Mouse (Mus musculus): ENCODE results near the gene Zfp638. TPM values are rescaled to one million over a fixed set of nuclear protein-coding genes. Genes with fewer than 3 reads are reported as not detected.

The Zfp638 gene
- polyA plus RNA-seq, 1 experiment, result 28.2 TPM

DNA sequence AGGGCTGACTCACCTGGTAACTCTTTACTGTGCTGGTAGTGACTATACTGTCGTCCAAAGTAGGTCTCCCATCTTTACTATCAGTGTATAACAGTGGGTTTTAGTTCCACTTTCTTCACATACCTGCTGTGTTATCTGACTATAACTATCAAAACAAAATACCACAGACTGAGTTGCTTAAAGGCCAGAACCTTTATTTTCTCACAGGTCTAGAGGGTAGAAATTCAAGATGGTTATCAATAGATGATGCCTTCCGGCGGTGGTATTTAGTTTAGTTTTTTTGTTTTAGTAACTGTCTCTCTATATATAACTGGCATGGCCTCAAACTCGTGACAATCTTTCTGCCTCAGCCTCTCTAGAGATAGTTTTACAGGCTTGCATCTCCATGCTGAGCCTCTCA, 3.4 kb upstream of the Zfp638 start:
- H3K4me1 ChIP-seq (ENCODE audit: control insufficient read depth, insufficient read depth, insufficient read length, low read length), result no peaks in the 10 kb centered on the region
- no peak overlapping the region for H3K4me3 ChIP-seq (ENCODE audit: insufficient read depth, low read depth, low read length)

DNA sequence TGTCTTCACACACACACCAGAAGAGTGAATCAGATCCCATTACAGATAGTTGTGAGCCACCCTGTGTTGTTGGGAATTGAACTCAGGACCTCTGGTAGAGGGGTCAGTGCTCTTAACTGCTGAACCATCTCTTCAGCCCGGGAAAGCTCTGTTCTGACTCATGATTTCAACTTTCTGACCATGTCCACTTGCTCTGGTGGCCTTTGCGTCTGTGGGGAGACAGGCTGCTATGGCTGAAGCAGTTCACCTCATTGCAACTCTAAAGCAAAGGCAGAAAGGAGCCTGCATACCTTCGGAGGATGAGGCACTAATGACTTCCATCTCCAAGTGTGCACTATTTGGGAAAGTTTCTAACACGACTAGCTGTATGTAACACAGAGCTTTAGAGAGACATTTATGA, 486 bp upstream of the Zfp638 start:
- Histone ChIP-seq H3K4me3 (ENCODE audit: insufficient read depth, low read depth, low read length) (no peak overlapping the region), H3K27ac (replicated peaks; ENCODE audit: low read depth, low read length) (no peak overlapping the region), H3K4me1 (ENCODE audit: control insufficient read depth, insufficient read depth, insufficient read length, low read length) (no peaks in the 10 kb centered on the region)

More for the DNA sequence above, 3.4 kb upstream of the Zfp638 start:
- no peak overlapping the region for H3K27ac ChIP-seq (replicated peaks; ENCODE audit: low read depth, low read length)

DNA sequence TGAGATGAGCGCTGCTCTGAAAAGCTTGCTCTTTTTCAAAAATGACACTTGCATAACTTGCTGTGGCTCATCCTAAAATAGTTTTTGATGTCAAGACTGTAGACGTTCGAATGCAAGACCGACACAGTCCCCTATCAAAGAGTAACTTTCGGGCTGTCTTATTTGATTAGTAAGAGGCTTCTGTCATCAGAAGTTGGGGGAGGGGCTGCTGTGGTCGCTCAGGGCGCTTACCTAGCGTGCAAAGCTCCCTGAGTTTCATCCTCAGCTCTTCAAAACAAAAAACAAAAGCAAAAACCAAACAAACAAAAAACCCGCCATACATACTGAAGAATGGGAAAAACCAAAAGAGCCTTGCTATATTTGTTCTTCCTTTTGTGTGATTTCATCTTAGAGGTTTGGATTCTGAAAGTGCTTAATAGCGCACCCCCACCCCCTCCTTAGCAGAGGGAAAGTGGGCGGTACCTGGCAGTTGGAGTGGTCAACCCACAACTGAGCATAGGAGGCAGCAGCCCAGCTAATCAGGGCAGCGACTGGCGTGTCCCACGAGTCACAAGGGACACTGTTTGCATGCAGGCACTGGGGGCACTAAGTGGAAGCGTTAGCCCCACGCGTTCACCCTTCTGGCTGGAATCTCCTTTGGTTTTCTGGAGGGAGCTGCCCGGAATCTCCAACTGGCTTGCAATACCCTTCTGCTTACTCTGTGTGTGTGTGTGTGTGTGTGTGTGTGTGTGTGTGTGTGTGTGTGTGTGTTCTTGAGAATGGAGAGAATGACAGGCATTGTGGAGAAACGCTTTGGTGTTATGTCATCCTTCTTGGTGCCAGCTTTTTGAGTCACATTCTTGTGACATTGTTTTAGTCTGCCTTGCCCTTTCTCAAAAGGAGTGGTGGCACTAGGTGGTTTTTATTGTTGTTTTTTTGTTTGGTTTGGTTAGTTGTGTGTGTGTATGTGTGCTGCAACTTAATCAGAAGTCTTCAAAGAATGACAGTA, 983 bp downstream of the Zfp638 start:
- H3K27ac ChIP-seq (replicated peaks; ENCODE audit: low read depth, low read length), result no peak overlapping the region
- no peaks in the 10 kb centered on the region for H3K4me1 ChIP-seq (ENCODE audit: control insufficient read depth, insufficient read depth, insufficient read length, low read length)
- peak overlapping the region; percentile 67 for H3K4me3 ChIP-seq (ENCODE audit: insufficient read depth, low read depth, low read length)

DNA sequence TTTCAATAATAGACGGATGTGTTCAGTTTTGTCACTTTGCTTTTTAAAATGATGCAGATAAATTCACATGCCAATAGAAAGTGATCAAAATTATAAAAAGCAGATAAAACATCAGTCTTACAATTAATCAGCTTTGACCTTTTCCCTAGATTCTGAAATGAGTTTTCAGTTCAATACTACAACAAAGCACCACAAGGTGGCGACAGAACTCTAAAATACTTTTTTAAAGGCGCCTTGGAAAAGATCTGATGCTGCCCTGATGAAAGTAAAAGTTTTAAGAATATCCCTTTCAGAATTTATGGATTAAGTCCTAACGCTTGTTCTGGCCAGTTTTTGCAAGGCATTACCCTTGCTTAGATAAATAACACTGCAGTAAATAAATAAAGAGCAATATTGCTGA, 12.9 kb downstream of the Zfp638 start:
- no peak overlapping the region for H3K4me3 ChIP-seq (ENCODE audit: insufficient read depth, low read depth, low read length)
- H3K27ac ChIP-seq (replicated peaks; ENCODE audit: low read depth, low read length), result no peak overlapping the region
- H3K4me1 ChIP-seq (ENCODE audit: control insufficient read depth, insufficient read depth, insufficient read length, low read length), result no peaks in the 10 kb centered on the region

DNA sequence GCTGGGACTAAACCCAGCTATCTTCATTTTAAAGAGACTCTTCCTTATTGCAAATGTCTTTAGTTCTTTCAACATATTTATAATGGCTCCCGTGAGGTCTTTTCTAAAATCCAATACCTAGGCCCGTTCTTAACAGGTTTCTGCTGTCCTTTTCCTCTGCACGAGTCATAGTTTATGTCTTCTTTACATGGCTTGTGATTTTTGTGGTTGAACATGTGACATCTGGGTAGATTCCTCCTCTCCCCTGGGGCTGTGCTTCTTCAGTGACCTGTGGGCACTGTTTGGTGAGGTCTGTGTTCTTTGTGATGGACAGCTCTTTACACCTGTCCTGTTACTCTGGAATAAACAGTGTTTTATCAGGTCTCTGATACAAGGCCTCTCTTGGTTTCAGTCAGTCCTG, 19.9 kb downstream of the Zfp638 start:
- Histone ChIP-seq H3K4me3 (ENCODE audit: insufficient read depth, low read depth, low read length) (no peak overlapping the region), H3K27ac (replicated peaks; ENCODE audit: low read depth, low read length) (no peak overlapping the region), H3K4me1 (ENCODE audit: control insufficient read depth, insufficient read depth, insufficient read length, low read length) (no peaks in the 10 kb centered on the region)

DNA sequence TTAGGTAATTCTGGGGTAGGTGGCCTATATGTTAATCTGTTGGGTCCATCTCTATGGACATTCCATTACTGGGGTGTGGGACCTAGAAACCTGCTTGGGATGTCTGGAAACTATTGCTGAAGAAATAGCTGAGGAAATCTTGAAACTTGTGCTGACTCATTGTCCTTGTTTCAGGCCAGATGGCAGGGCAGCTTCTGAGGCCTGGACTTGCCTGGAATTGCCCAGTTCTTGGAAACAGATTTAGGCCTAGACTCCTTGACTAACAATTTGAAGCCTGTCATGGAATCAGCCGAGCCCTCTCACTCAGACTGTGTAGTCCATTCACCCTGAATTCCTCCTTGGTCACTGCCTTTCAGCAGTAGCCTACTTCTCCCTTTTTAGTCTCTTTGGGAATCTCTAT, 21.9 kb downstream of the Zfp638 start:
- no peaks in the 10 kb centered on the region for H3K4me1 ChIP-seq (ENCODE audit: control insufficient read depth, insufficient read depth, insufficient read length, low read length)
- H3K4me3 ChIP-seq (ENCODE audit: insufficient read depth, low read depth, low read length), result no peak overlapping the region
- H3K27ac ChIP-seq (replicated peaks; ENCODE audit: low read depth, low read length), result no peak overlapping the region

DNA sequence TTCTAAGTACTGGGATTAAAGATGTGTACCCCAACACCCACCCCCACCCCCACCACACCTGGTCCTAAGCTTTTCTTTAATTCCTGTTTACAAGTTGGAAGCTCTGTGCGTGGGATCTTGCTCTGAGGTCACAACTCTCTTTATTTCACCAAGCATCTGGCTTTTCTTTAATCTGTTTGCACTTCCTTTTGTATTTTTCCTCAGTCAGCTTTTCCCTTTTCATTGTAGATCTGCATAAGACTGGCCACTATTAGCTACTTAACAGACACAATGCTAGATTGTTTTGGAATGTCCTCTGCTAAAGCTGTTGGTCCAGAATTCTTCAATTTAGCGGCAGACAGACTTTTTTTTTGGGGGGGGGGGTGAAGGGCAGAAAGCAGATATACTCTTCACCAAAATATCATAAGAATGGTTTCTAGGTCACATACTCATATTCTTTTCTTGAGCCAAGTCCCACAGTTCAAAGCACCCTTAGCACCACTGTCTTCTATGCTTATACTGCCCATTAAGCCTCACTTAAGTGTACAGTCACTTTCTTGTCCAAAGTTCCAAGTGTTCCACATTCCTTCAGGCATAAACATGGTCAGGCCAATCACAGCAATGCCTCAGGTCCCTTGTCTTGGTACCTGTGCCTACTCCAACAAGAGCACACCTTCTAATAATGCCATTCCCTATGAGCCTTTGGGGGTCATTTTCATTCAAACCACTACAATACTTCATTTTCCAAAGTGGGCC, 23.5 kb downstream of the Zfp638 start:
- no peaks in the 10 kb centered on the region for H3K4me1 ChIP-seq (ENCODE audit: control insufficient read depth, insufficient read depth, insufficient read length, low read length)
- no peak overlapping the region for H3K27ac ChIP-seq (replicated peaks; ENCODE audit: low read depth, low read length)
- H3K4me3 ChIP-seq (ENCODE audit: insufficient read depth, low read depth, low read length), result no peak overlapping the region

DNA sequence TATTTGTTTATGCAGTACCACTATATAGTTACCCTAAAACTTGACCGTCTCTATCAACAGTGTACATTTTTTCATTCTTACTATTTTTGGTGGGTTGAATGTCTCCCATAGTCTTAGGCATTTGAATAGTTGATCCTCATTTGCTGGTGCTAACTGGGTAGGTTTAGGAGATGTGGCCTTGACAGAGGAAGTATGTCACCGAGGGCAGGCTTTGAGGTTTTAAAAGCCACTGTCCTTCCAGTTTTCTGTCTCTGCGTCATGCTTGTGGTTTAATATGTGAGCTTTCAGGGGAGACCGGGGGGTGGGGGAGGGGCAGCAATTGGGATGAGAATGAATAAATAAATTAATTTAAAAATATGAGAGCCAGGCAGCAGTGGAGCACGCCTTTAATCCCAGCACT, 24.3 kb downstream of the Zfp638 start:
- no peaks in the 10 kb centered on the region for H3K4me1 ChIP-seq (ENCODE audit: control insufficient read depth, insufficient read depth, insufficient read length, low read length)
- no peak overlapping the region for H3K4me3 ChIP-seq (ENCODE audit: insufficient read depth, low read depth, low read length)
- H3K27ac ChIP-seq (replicated peaks; ENCODE audit: low read depth, low read length), result no peak overlapping the region

DNA sequence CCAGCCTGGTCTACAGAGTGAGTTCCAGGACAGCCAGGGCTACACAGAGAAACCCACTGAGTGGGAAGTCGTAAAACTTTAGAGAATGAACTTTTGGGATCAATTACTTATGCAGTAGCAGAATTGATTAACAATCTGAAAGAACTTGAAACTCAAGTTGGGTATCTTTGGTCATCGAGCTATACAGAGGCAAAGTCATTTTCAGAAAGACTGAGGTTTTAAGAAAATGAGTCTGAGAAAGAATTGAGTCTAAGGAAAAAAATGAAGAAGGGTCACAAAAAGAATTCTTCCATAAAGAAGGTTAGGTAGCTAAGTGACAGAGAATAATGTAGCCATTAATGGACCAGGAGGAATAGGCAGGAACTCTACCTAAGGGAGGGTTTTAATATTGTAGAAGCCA, 24.8 kb downstream of the Zfp638 start:
- H3K27ac ChIP-seq (replicated peaks; ENCODE audit: low read depth, low read length), result no peak overlapping the region
- H3K4me1 ChIP-seq (ENCODE audit: control insufficient read depth, insufficient read depth, insufficient read length, low read length), result no peaks in the 10 kb centered on the region
- no peak overlapping the region for H3K4me3 ChIP-seq (ENCODE audit: insufficient read depth, low read depth, low read length)

DNA sequence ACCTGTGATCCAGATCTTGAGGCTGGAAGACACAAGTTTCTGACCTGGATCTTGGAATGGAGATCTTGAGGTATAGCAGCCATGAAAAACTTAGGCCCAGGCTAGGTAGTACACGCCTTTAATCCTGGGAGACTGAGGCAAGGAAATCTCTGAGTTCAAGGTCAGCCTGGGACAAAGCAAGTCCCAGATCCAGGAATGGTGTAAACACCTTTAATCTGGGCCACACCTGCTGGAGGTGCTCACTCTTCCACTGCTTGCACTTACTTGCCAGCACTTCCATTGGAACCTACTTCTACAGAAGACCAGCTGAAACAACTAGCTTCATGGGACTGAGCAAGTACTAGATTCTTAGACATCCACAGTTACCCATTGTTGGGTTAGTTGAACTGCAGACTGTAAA, 26.2 kb downstream of the Zfp638 start:
- Histone ChIP-seq H3K27ac (replicated peaks; ENCODE audit: low read depth, low read length) (no peak overlapping the region), H3K4me3 (ENCODE audit: insufficient read depth, low read depth, low read length) (no peak overlapping the region), H3K4me1 (ENCODE audit: control insufficient read depth, insufficient read depth, insufficient read length, low read length) (no peaks in the 10 kb centered on the region)

DNA sequence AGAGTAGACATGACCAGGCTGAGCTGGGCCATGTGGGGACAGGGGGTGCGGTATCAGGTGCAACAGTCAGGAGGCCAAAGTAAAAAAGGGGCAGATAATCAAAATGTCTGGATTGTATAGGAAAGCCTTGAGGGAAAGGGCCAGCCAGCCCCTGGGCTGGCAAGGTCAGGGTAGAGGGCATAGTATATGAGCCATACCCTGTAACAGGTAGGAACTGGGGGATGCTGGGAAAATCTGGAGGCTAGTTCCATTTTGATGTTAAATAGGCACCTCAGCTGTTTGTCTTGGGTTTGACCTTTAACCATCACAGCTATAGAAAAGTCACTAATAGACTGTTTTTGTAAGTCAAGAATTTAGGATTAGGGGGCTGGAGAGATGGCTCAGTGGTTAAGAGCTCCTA, 26.7 kb downstream of the Zfp638 start:
- Histone ChIP-seq H3K27ac (replicated peaks; ENCODE audit: low read depth, low read length) (no peak overlapping the region), H3K4me3 (ENCODE audit: insufficient read depth, low read depth, low read length) (no peak overlapping the region), H3K4me1 (ENCODE audit: control insufficient read depth, insufficient read depth, insufficient read length, low read length) (no peaks in the 10 kb centered on the region)

DNA sequence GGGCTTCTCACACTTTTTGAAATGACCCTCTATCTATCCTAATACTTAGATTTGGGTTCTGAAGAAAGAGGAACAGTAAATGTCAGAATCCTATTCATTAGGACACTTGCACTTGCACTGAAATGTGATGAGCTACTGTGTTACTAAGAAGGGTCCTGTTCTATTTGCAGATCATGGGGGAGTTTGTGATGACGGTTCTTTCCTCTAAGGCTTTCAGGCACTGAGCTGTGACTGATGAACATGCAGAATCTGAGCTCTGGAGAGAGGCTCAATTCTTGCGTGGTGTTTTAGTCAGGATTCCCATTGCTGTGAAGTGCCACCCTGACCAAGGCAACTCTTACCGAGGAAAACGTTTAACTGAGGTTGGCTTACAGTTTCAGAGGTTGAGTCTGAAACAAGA, 32.2 kb downstream of the Zfp638 start:
- Histone ChIP-seq H3K4me1 (ENCODE audit: control insufficient read depth, insufficient read depth, insufficient read length, low read length) (no peaks in the 10 kb centered on the region), H3K27ac (replicated peaks; ENCODE audit: low read depth, low read length) (no peak overlapping the region), H3K4me3 (ENCODE audit: insufficient read depth, low read depth, low read length) (no peak overlapping the region)

DNA sequence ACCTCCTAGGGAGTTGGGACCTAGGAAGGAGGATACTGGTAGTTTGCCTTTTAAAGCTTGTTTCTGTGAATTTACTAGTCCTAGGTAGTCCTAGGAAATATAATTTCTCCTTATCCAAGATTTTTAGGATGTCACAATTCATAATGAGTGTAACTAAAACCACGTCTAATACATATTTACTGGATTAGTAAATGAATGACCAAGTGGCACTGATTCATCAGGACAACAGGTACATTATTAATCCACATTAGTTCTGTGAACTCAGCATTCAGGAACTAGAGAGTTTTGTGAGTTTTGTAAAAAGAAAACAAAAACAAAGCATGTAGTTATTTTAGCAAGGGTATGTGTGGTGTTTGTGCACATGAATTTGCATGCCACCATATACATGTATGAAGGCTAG, 38.4 kb downstream of the Zfp638 start:
- H3K27ac ChIP-seq (replicated peaks; ENCODE audit: low read depth, low read length), result no peak overlapping the region
- H3K4me3 ChIP-seq (ENCODE audit: insufficient read depth, low read depth, low read length), result no peak overlapping the region
- H3K4me1 ChIP-seq (ENCODE audit: control insufficient read depth, insufficient read depth, insufficient read length, low read length), result no peaks in the 10 kb centered on the region

DNA sequence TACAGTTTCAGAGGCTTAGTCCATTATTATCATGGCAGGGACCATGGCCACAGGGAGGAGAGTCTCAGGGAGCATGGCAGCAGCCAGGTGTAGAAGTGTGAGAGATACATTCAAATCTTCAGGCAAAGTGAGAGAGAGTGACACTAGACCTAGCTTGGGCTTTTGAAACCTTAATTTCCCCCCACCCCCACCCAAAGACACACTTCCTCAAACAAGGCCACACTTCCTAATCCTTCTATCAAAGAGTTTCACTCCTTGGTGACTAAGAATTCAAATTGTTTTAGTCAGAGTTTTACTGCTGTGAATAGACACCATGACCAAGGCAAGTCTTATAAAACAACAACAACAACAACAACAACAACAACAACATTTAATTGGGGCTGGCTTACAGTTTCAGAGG, 39.8 kb downstream of the Zfp638 start:
- Histone ChIP-seq H3K4me3 (ENCODE audit: insufficient read depth, low read depth, low read length) (no peak overlapping the region), H3K27ac (replicated peaks; ENCODE audit: low read depth, low read length) (no peak overlapping the region), H3K4me1 (ENCODE audit: control insufficient read depth, insufficient read depth, insufficient read length, low read length) (no peaks in the 10 kb centered on the region)

DNA sequence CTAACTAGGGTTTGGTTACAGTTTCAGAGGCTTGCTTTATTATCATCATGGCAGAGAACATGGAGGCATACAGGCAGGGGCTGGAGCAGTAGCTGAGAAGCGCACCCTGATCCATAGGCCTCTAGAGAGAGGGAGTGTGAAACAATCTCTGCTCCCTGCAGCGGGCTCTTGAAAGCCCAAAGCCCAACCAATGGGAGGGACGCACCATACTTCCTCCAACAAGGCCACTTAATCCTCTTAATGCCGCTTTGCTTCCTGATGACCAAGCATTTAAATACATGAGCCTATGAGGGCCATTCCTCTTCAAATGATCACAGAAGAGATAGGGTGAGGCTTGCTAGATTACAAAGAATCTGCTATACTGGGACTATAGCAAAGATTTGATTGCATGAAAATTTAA, 41.5 kb downstream of the Zfp638 start:
- no peak overlapping the region for H3K4me3 ChIP-seq (ENCODE audit: insufficient read depth, low read depth, low read length)
- no peak overlapping the region for H3K27ac ChIP-seq (replicated peaks; ENCODE audit: low read depth, low read length)
- no peaks in the 10 kb centered on the region for H3K4me1 ChIP-seq (ENCODE audit: control insufficient read depth, insufficient read depth, insufficient read length, low read length)

DNA sequence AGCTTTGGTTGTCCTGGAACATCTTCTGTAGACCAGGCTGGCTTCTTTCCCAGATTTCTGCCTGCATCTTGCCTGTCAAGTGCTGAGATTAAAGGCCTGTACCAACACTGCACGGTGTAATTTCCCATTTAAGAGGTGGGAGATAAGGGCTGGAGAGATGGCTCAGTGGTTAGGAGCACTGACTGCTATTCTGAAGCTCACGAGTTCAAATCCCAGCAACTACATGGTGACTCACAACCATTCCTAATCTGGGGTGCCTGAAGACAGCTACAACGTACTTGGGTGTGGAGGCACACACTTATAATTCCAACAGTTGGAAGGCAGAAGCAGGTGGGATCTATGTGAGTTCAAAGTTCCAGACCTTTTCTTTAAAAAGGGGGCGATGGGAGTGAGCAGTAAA, 46.8 kb downstream of the Zfp638 start:
- no peaks in the 10 kb centered on the region for H3K4me1 ChIP-seq (ENCODE audit: control insufficient read depth, insufficient read depth, insufficient read length, low read length)
- H3K27ac ChIP-seq (replicated peaks; ENCODE audit: low read depth, low read length), result no peak overlapping the region
- no peak overlapping the region for H3K4me3 ChIP-seq (ENCODE audit: insufficient read depth, low read depth, low read length)
